Mouse (Mus musculus) adrenal gland, adult 10 weeks (tissue): Measurements from ENCODE around the gene Gm29797. TPM values are rescaled to one million over a fixed set of nuclear protein-coding genes. Genes with fewer than 3 reads are reported as not detected.

ENCODE experiments used
- polyA plus RNA-seq: library from polyadenylated mRNA; stranded (reverse); fragments of 350-450 nt; fragmentation: Illumina TruSeq; extraction: RNeasy Lipid Tissue Mini Kit (QIAGEN cat#74804); gene quantifications from one replicate; pipeline ENCODE4 v1.2.3, GENCODE M21; 2014; ENCODE audit warnings: low read depth, low replicate concordance

Gm29797 gene
- polyA plus RNA-seq = not detected

GRCm38 (mm10) chr2:181656734-181657133 is at the start of gene Gm29797:
TSS of gene Gm29797 (plus strand) at chr2:181657034.

GRCm38 (mm10) chr2:181671326-181671725 is 14.5 kb downstream of the Gm29797 start, which contains the start of gene Sox18:
TSS of gene Sox18 (minus strand) at chr2:181671640.

GRCm38 (mm10) chr2:181679951-181680715 is 23.3 kb downstream of the Gm29797 start, which contains the start of gene Tcea2:
TSS of gene Tcea2 (plus strand) at chr2:181680310.

DNA sequence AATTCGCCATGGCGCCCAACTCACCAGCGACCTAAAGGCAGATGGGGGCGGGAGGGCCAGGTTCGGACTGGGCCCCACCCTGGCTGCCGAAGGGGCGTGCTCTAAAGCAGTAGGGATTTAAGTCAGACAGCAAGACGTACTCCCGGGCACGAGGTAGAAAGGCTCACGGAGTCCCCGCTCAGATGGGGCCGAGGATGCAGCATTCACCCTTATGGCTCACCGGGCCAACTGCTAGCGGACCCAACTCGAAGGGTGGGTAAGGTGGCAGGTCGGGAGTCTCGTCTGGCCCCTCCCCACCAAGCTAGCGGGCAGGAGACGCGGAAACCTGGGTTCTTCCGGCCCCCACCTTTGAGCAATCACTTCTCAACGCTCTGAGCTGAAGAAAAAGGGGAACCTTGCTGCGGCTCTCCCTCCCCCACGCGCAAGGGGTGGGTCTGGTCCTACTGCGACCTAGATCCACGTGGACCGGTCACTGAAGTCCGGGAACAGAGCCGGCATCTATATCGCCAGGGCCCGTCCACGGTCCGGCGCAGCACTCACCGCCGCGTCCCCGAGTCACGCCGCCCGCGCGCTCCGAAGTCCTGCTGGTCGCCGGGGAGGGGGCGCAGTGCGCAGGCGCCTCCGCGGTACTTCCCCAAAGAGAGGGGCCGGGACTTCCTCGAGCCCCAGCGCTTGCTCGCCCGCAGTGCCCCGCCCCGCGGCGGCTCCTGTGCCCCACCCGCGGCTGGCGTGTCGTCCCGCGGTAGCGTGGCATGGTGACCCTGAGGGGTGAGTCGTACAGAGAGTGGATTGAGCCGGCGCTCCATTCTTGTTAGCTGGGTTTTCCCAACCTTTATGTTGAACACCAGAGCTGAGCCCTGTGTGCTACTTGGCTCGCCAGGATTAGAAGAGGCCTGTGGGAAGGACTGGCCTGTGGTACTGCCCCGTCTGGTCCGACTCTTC is 36.8 kb downstream of the Gm29797 start, which contains the start of gene Rgs19:
TSS of gene Rgs19 (minus strand) at position 639 of the 942 bp plus-strand sequence.

GRCm38 (mm10) chr2:181698241-181698640 is 41.4 kb downstream of the Gm29797 start, which contains the start of gene Lkaaear1:
TSS of gene Lkaaear1 (minus strand) at chr2:181698442.

Other genes with a start within 250 kb of the Gm29797 start
- 8.7 TPM for gene Zbtb46, start 197.6 kb upstream of the Gm29797 start, polyA plus RNA-seq
- not detected for gene Abhd16b, start 163.8 kb upstream of the Gm29797 start, polyA plus RNA-seq
- 77.2 TPM for gene Tpd52l2, start 159.9 kb upstream of the Gm29797 start, polyA plus RNA-seq
- 47.9 TPM for gene Dnajc5, start 136.5 kb upstream of the Gm29797 start, polyA plus RNA-seq
- gene Uckl1, start 72.1 kb upstream of the Gm29797 start, polyA plus RNA-seq = 16.6 TPM
- gene Prpf6, start 65.2 kb upstream of the Gm29797 start, polyA plus RNA-seq = 40.8 TPM
- gene Zfp512b, start 64.2 kb upstream of the Gm29797 start, polyA plus RNA-seq = 5.6 TPM
- 9.0 TPM for gene Samd10, start 57.8 kb upstream of the Gm29797 start, polyA plus RNA-seq
- gene Sox18, start 14.6 kb downstream of the Gm29797 start, polyA plus RNA-seq = 0.35 TPM
- gene Tcea2, start 23.3 kb downstream of the Gm29797 start, polyA plus RNA-seq = not detected
- 20.9 TPM for gene Rgs19, start 36.9 kb downstream of the Gm29797 start, polyA plus RNA-seq
- not detected for gene Lkaaear1, start 41.4 kb downstream of the Gm29797 start, polyA plus RNA-seq
- 1.0 TPM for gene Oprl1, start 58.0 kb downstream of the Gm29797 start, polyA plus RNA-seq
- gene Myt1, start 106.3 kb downstream of the Gm29797 start, polyA plus RNA-seq = 3.0 TPM
- 202 TPM for gene Pcmtd2, start 180.8 kb downstream of the Gm29797 start, polyA plus RNA-seq
- 75.8 TPM for gene Polr3k, start 207.3 kb downstream of the Gm29797 start, polyA plus RNA-seq